Mouse (Mus musculus) ovary, adult 18-20 months (tissue): ENCODE measurements at regions not wholly inside any gene's neighbourhood (a gene's known extent, or its start where the extent isn't known, plus 50 kb on each side); places are given as distances from the start of the nearest gene placed in this dataset.

Experiments
- DNase-seq: peaks from one replicate; pipeline ENCODE4 v3.0.0; 2022; ENCODE audit warnings: low spot score, mixed read lengths

- no peak for DNase-seq
These were observed 179.1 kb upstream of the Lrrn1 start for GRCm38 (mm10) chr6:107350503-107350902.

DNA sequence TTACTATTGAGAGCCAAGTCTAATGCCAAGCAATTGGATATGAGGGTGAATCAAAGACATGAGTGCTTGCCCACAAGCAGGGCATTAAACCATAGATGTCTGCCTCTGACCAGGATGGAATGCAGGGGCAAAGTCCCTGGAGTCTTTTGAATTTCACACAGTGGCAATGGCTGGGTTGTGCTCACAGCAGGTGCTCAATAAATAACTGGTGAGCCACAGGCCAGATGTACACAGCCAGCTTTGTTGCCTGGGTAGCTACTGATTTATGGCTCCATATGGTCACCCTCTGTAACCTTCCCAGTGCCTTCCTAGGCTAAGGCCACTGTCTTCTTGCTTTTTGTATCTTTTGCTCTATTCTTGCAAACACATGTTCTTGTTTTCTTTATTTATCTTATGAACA lies 154.3 kb upstream of the Lrrn1 start:
- no peak for DNase-seq

DNA sequence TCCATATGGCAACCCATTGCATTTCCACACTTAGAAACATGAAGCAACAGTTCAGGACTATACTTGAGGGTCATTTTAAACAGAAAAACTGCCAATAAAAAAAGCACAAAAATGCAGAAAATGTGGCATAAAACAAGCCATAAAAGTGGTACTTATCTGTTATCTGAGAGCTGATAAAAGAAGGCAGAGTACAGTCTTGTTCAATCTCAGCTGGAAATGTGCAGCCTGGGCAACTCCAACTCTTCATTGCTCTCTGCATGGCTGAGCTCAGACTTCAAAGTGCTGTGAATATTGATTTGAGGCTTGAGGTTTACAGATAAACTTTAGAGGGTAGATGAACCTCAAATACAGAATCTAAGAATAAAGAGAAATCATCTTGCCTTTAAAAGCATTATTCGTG lies 151.1 kb upstream of the Lrrn1 start:
- DNase-seq = no peak

- no peak for DNase-seq
These were observed 148.9 kb upstream of the Lrrn1 start for GRCm38 (mm10) chr6:107380621-107381020.

DNA sequence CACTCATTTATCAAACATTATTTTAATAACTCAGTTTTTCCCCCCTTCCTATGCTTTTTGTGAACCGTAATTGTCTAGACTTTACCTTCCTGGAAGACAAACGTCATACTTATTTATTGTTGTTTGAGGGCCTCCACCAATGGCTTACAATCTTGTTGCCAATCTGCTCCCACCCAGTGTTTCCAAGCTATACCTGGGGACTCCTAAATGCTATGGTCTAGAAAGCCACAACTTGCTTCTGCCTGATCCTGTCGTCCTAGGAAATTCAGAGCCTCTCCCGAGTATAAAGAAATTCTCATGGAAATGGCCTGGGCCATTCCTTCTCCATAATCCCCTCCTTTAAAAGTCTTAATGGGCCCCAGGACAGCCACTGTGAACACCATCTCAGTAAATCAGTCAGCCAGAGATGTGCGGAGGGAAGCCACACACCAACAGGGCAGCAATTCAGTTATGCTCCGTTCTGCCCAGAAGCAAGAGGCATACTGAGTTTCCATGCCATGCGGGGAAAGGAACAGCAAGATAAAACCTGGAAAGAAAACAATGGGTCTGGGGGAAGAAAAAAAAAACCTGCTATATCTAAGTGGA lies 143.4 kb upstream of the Lrrn1 start:
- no peak for DNase-seq

- no peak for DNase-seq
These were observed 139.7 kb upstream of the Lrrn1 start for GRCm38 (mm10) chr6:107389892-107390291.

GRCm38 (mm10) chr6:107394611-107395010 lies 135.0 kb upstream of the Lrrn1 start:
- DNase-seq = no peak

DNA sequence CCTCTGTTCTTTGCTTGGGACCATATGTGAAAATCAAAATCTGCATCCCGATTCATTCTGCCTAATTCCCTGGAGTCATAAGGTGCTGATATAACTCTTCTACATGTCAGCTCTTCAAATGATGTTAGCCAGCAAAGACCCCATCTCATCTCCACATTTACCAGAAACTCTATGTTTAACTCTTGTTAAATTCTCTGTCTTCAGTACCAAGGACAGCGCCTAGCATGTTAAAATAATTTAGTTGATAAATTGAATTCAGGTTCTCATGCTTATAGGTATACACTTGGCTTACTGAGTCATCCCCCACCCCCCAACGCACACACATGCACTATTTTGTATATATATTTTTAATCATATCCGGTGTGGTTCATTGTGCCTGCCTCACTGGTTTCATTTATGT lies 113.8 kb upstream of the Lrrn1 start:
- DNase-seq = no peak

- no peak for DNase-seq
These were observed 107.5 kb upstream of the Lrrn1 start for GRCm38 (mm10) chr6:107422091-107422490.

DNA sequence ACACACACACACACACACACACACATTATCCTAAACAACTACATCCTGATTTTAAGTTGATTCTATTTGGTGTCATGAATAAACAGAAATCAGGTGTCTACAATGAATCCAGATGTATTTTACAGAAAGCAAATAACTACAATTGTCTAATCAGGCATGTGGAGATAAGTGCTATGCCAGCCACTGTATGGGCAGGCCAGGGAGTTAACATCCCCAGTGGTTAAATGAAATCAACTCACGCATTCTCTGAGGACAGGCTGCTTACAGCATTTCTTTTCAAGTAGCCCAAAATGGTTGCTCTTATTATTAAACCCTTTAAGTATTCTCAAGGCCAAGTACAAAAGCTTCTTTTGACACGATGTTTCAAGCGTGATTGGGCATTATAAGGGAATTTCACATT lies 103.0 kb upstream of the Lrrn1 start:
- no peak for DNase-seq

- DNase-seq = no peak
These were observed 98.5 kb upstream of the Lrrn1 start for GRCm38 (mm10) chr6:107431033-107431432.

- no peak for DNase-seq
These were observed 87.5 kb upstream of the Lrrn1 start for GRCm38 (mm10) chr6:107442058-107442457.

DNA sequence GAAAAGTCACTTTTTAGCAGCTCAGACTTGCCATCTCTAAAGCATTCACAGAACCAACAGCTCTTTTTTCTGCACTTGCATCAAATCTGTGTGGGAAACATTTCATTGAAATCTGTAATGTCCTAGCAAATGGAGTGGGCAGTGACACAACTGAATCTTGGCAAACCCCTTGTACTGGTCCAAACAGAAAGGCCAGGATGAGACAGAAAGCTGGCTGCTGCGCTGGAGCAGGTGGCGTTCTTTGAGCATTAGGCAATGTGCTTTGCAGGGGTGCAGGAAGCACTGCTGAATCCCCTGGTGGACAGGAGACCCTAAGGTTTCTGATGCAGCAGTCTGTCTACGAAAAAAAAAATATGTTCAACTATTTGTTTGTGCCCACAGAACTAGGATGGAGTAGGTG lies 85.2 kb upstream of the Lrrn1 start:
- DNase-seq = no peak

- no peak for DNase-seq
These were observed 70.3 kb upstream of the Lrrn1 start for GRCm38 (mm10) chr6:107459220-107459619.

- DNase-seq = no peak
These were observed 67.1 kb upstream of the Lrrn1 start for GRCm38 (mm10) chr6:107462440-107462839.

GRCm38 (mm10) chr6:107473395-107473794 lies 56.2 kb upstream of the Lrrn1 start:
- no peak for DNase-seq

- DNase-seq = no peak
These were observed 55.4 kb upstream of the Lrrn1 start for GRCm38 (mm10) chr6:107474125-107474524.
